Mouse (Mus musculus) cerebellum, adult 2 months (tissue): Measurements from ENCODE around the gene Apba3.

Experiments used
- CTCF ChIP-seq: fragments of 200-500 bp; IDR thresholded peaks from 2 replicates; pipeline ENCODE4 v1.5.1; 2011; ENCODE audit warnings: low read depth, mild to moderate bottlenecking, control low read depth, low read length, moderate library complexity, borderline replicate concordance; ENCODE audit not compliant: insufficient read depth
- POLR2A ChIP-seq: fragments of 200-500 bp; IDR thresholded peaks from 2 replicates; pipeline ENCODE4 v1.6.1; 2011; ENCODE audit warnings: low read length, control low read depth, borderline replicate concordance; ENCODE audit not compliant: insufficient read depth

DNA sequence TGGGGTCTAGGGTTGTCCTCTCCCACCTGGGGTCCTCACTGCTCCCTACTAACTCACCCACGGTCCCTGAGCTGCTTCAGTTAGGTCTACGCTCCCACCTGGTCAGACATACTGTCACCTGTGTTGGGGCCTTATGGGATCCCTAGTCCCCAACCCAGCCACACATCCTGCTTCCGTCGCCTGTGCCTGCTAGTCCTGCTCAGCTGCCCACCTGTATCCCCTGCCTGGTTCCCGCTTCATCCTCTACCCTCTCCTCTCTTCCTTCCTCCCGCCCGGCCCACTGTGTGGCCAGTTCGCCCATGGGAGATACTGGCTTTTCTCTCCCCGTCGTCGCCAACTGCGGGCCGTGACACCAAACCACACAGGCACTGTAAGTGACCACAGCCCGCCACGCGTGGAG lies 48.8 kb downstream of the Apba3 start:
- TF ChIP-seq CTCF (no peak), POLR2A (no peak)
